Mouse (Mus musculus): ENCODE data around the gene 1700029F12Rik. TPM values are rescaled to one million over a fixed set of nuclear protein-coding genes. Genes with fewer than 3 reads are reported as not detected.
A peak's percentile ranks its signal among the peaks of the same experiment; 100 is the strongest.

The 1700029F12Rik gene
- total and polyA plus RNA-seq, 3 experiments = not detected

GRCm38 (mm10) chr13:97007501-97008265, 26.5 kb downstream of the 1700029F12Rik start:
- Histone ChIP-seq H3K79me2 (replicated peaks; ENCODE audit: control insufficient read depth, extremely low read depth, insufficient read depth, poor library complexity, severe bottlenecking) (no peaks in the 10 kb centered on the region), H3K9me3 (replicated peaks; ENCODE audit: low read length) (no peaks in the 10 kb centered on the region), H3K27ac (ENCODE audit: insufficient read depth, low read depth) (no peak overlapping the region), H3K9ac (ENCODE audit: insufficient read depth, low read depth) (no peak overlapping the region), H3K27me3 (replicated peaks) (no peaks in the 10 kb centered on the region), H3K4me2 (ENCODE audit: insufficient read depth, low read depth, poor library complexity, severe bottlenecking) (peak overlapping the region; percentile 98), H3K4me3 (replicated peaks in 1 of 3; ENCODE audit: low read depth in 2 of 3, low read length in 2 of 3, poor library complexity in 1 of 3) (no peak overlapping the region), H3K4me1 (ENCODE audit: control insufficient read depth in 1 of 2, insufficient read depth in 2 of 2) (no peaks in the 10 kb centered on the region; a peak in 1 of 4 replicates), H3K36me3 (replicated peaks in 1 of 2; ENCODE audit: control insufficient read depth in 1 of 2, insufficient read depth in 1 of 2, low read length in 1 of 2) (no peaks in the 10 kb centered on the region)
- DNase-seq (ENCODE audit: extremely low read depth) = peak; percentile 15
- TF ChIP-seq HCFC1 (IDR thresholded peaks at IDR 0.05; ENCODE audit: low read depth, low read length) (no peak), USF1 (IDR thresholded peaks at IDR 0.05; ENCODE audit: low read depth, low read length) (no peak), CHD2 (IDR thresholded peaks at IDR 0.05; ENCODE audit: low read length) (no peak), CHD1 (IDR thresholded peaks at IDR 0.05; ENCODE audit: low read depth, low read length) (no peak)
- in situ Hi-C loops (cut with MboI; ENCODE audit: low pct_ligation_motif_present, low pct_unique_long_range_greater_than_20kb, low sequenced_read_pairs) (no loop called here), dilution Hi-C loops (cut with MboI; ENCODE audit: extremely low pct_ligation_motif_present, extremely low pct_unique_long_range_greater_than_20kb, low sequenced_read_pairs) (no loop called here)

GRCm38 (mm10) chr13:97006784-97007183, 27.4 kb downstream of the 1700029F12Rik start:
- dilution Hi-C loops (cut with MboI; ENCODE audit: extremely low pct_ligation_motif_present, extremely low pct_unique_long_range_greater_than_20kb, low sequenced_read_pairs) = no loop called here
- Histone ChIP-seq H3K4me1 (ENCODE audit: control insufficient read depth in 1 of 2, insufficient read depth in 2 of 2) (no peaks in the 10 kb centered on the region; a peak in 1 of 4 replicates), H3K9ac (ENCODE audit: insufficient read depth, low read depth) (no peak overlapping the region), H3K9me3 (replicated peaks; ENCODE audit: low read length) (no peaks in the 10 kb centered on the region), H3K4me2 (ENCODE audit: insufficient read depth, low read depth, poor library complexity, severe bottlenecking) (no peak overlapping the region), H3K27ac (ENCODE audit: insufficient read depth, low read depth) (no peak overlapping the region), H3K4me3 (replicated peaks in 1 of 3; ENCODE audit: low read depth in 2 of 3, low read length in 2 of 3, poor library complexity in 1 of 3) (no peak overlapping the region), H3K36me3 (replicated peaks in 1 of 2; ENCODE audit: control insufficient read depth in 1 of 2, insufficient read depth in 1 of 2, low read length in 1 of 2) (no peaks in the 10 kb centered on the region), H3K27me3 (replicated peaks) (no peaks in the 10 kb centered on the region), H3K79me2 (replicated peaks; ENCODE audit: control insufficient read depth, extremely low read depth, insufficient read depth, poor library complexity, severe bottlenecking) (no peaks in the 10 kb centered on the region)
- TF ChIP-seq CTCF (conservative IDR thresholded peaks at IDR 0.05 in 1 of 2, IDR thresholded peaks at IDR 0.05 in 1 of 2; ENCODE audit: low read depth in 2 of 2, low read length in 2 of 2) = no peak
- TF ChIP-seq BHLHE40 (IDR thresholded peaks at IDR 0.05; ENCODE audit: low read depth, low read length) = no peak
- TF ChIP-seq KAT2A (IDR thresholded peaks at IDR 0.05; ENCODE audit: insufficient replicate concordance, low read length) = no peak
- TF ChIP-seq CHD1 (IDR thresholded peaks at IDR 0.05; ENCODE audit: low read depth, low read length) = no peak
- TF ChIP-seq MAZ (IDR thresholded peaks at IDR 0.05; ENCODE audit: low read depth, low read length) = no peak
- TF ChIP-seq HCFC1 (IDR thresholded peaks at IDR 0.05; ENCODE audit: low read depth, low read length) = no peak
- no peak for TF ChIP-seq MYC (IDR thresholded peaks at IDR 0.05; ENCODE audit: low read depth, low read length)
- no peak for TF ChIP-seq RAD21 (IDR thresholded peaks at IDR 0.05; ENCODE audit: low read depth, low read length)
- TF ChIP-seq MAFK (IDR thresholded peaks at IDR 0.05; ENCODE audit: insufficient replicate concordance, low read length) = no peak
- TF ChIP-seq ZKSCAN1 (IDR thresholded peaks at IDR 0.05; ENCODE audit: borderline replicate concordance, low read depth, low read length) = no peak
- no peak for TF ChIP-seq NRF1 (IDR thresholded peaks at IDR 0.05; ENCODE audit: low read depth, low read length)
- no peak for TF ChIP-seq ELF1 (IDR thresholded peaks at IDR 0.05; ENCODE audit: low read depth, low read length)
- TF ChIP-seq NELFE (IDR thresholded peaks at IDR 0.05; ENCODE audit: low read depth, low read length) = no peak
- no peak for TF ChIP-seq EP300 (IDR thresholded peaks at IDR 0.05; ENCODE audit: low read length)
- TF ChIP-seq RCOR1 (conservative IDR thresholded peaks at IDR 0.05; ENCODE audit: low read depth, low read length) = no peak
- no peak for TF ChIP-seq ZMIZ1 (IDR thresholded peaks at IDR 0.05; ENCODE audit: low read depth, low read length)
- no peak for TF ChIP-seq ZNF384 (IDR thresholded peaks at IDR 0.05; ENCODE audit: low read depth, low read length)
- in situ Hi-C loops (cut with MboI; ENCODE audit: low pct_ligation_motif_present, low pct_unique_long_range_greater_than_20kb, low sequenced_read_pairs) = no loop called here
- no peak for DNase-seq (ENCODE audit: extremely low read depth)

All from CH12.LX (cell line).